Mouse (Mus musculus) R1 (cell line): Measurements from ENCODE around the gene Apoc3.

Source experiments
- DNase-seq: peaks from one replicate; pipeline ENCODE4 v3.0.0-alpha.2; 2018; ENCODE audit warnings: low read depth, low spot score

The Apoc3 gene

GRCm38 (mm10) chr9:46235596-46235648 is at the start of gene Apoc3:
Apoc3 (minus strand) TSS chr9:46235636.
- no peak for DNase-seq

DNA sequence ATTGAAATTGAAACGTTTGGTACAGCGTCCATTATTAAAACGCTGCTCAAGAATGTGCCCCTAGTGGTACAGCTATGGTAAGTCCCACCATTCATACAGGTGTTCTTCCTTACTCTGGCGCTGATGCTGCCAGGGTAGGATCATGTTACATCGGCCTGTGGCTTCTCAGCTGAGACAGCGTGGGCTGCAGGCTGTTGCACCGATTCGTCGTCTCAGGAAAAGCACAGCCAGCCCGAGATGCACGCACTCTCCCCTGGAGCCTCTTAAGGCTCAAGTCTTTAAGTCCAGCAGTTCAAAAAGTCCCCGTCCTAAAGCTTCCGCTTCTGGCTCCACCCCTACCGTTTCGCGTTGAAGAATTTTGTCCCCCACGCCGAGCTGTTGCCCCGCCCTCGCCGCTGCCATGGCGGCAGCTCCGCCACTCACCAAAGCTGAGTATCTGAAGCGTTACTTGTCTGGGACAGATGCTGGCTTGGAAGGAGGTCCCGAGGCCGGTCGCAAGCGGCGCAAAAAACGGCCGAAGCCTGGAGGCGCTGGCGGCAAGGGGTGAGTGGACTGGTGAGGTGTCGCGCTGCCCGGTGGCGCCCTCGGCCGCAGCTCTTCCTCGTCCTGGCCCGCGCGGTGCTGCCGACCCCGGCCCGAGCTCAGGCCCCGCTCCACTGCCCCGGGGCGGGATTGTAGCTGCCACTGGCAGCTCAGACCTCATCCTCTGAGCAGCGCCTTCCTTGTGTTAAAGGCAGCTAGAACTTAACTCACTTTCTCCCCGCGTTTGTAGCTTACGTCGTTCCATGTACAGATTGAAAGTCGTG is 47.4 kb upstream of the Apoc3 start, which contains the start of gene Bud13:
TSS of gene Bud13 (plus strand) at position 378 of the 806 bp plus-strand sequence.
- DNase-seq, result peak; percentile 96

DNA sequence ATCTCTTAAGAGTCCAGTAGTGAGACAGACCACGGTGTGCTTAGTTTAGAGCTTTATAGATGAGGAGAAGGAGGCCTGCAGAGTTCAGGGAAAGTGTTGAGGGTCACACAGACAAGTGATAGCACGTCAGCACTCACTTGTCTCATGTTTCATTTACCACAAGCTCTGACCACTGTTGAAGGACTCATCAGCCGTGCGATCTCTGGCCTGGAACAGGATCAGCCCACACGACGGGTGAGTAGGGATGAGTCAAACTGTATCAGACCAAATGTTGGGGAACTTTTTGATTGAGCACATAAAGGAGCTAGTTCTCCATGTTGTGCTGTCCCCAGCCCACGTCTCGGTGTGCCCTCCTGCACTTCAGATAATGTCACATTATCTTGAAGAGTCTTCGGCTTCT is 39.1 kb upstream of the Apoc3 start:
- DNase-seq, result no peak

- peak; percentile 98 for DNase-seq
Measured at GRCm38 (mm10) chr9:46272677-46273454, 37.4 kb upstream of the Apoc3 start, which contains the start of gene Zpr1. Zpr1 (plus strand) TSS chr9:46273064.

DNA sequence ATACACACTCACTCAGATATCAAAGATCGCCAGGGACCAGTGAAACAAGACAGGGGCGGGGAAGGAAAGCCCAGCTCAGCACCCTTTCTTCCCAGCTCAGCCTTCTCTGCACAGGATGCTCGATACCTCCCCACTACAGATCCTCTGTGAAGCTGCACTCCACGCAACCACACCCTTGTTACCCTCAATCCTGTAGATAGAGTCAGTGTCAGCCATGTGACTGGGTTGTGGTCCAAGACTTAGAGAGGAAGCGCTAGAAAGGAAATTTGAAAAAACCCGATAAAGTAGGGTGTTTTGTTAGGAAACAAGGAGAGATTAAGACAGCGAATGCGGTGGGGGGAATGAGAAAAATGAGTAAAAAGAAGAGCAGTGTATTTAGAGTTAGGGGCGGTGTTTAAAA is 36.6 kb upstream of the Apoc3 start:
- DNase-seq, result no peak

GRCm38 (mm10) chr9:46270782-46271181 is 35.3 kb upstream of the Apoc3 start:
- no peak for DNase-seq

- no peak for DNase-seq
Measured at GRCm38 (mm10) chr9:46269125-46269524, 33.7 kb upstream of the Apoc3 start.

DNA sequence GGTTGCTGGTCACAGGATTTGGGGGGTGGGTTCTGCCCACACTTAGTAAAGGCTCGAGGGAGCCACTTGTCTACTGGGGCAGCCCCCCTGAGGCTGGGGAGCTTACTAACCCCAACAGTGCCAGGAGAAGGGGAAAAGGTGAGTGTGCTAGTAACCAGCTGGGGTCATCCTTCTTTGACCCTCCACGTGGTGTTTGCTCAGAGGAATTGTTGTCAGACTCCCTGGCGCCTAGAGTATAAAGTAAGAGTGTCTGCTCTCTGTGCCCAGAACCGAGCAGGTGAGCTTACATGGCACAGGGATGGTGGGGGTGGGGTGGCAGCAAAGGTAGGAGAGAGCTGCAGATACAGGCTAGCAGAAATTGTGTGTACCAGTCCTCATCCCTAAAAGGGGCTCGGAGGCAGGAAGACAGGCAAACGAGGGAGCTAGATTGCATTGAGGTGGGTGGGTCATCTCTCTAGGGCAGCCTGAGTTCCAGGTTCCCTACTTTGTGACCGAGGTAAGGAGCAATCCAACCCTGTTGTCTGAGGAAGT is 33.0 kb upstream of the Apoc3 start, which contains the start of gene Apoa5:
TSS of gene Apoa5 (plus strand) at position 291 of the 531 bp plus-strand sequence.
- DNase-seq, result no peak

GRCm38 (mm10) chr9:46261131-46261530 is 25.7 kb upstream of the Apoc3 start:
- DNase-seq, result no peak

DNA sequence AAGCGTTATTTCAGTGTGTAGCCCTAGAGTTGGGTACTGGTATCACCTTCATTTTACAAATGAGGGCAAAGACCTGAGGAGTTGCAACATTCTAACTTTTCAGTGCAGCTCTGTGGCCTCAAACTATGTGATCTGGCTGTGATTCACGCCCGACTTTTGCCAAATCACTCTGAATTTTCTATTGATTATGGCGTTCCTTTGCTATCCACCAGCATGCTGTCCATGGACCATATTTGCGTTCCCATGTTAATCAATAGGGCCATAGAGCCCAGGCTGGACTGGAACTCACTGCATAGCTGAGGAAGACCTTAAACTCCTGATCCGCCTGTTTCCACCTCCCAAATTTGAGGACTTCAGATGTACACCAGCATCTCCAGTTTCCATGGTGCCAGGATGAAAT is 23.7 kb upstream of the Apoc3 start:
- DNase-seq, result no peak

DNA sequence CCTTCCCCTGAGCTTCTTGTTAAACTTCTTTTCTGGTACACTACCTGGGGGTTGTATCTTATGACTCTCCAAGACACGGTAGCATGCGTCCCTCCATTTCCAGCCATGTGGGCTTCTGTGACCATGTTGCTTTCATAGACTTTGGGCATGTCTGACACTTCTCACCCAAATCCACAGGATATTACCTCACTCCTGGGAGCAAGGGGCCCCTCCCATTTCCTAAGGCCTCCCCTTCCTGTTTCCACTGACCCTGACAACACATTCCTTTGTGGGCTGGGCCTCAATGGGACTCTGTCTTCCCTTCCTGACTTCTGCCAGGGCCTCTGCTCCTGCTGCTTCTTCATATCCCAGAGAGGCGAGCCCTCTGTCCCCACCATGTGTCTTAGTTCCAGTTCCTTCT is 22.1 kb upstream of the Apoc3 start:
- DNase-seq, result peak; percentile 90

- DNase-seq, result no peak
Measured at GRCm38 (mm10) chr9:46256658-46257385, 21.4 kb upstream of the Apoc3 start.

GRCm38 (mm10) chr9:46256177-46256576 is 20.7 kb upstream of the Apoc3 start:
- DNase-seq, result no peak

DNA sequence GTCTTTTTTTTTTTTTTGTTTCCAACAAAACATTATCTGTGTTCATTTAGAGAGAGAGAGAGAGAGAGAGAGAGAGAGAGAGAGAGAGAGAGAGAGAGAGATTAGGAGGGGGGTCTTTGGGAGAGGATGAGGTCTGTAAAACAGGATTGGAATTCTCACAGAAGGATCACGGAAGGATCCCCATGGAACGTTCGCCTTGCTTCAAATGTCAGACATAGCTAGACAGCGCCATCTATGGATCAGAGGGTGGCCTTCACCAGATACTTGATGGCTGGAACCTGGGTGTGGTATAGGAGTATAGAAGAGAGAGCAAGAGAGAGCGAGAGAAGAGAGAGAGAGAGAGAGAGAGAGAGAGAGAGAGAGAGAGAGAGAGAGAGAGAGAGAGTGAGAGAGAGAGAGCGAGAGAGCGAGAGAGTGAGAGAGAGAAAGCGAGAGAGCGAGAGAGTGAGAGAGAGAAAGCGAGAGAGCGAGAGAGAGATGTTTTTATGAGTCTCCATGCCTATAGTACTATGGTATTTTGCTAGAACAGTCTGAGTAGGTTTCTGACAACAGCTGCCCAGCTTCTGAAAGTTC is 11.4 kb upstream of the Apoc3 start:
- peak; percentile 71 for DNase-seq

GRCm38 (mm10) chr9:46243584-46243983 is 8.1 kb upstream of the Apoc3 start:
- DNase-seq, result no peak

- no peak for DNase-seq
Measured at GRCm38 (mm10) chr9:46243122-46243521, 7.7 kb upstream of the Apoc3 start.

DNA sequence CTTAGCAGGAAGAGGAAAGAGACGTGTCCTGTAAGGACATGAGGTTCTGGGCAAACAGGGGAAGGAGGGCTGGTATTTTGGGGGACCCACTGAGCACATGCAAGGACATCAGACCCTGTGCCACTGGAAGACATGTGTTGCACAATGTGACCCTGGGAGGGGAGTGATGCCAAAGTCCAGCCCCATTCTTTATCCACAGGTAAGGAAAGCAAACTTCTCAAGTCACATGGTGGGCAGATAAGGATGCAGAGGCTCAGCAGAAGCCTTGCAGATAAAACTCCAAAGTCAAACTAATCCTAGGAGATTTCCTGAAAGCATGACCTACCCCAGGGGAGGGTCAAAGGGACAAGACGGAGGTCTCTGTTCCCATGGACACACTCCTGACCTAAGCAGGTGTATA is 6.4 kb upstream of the Apoc3 start:
- no peak for DNase-seq

DNA sequence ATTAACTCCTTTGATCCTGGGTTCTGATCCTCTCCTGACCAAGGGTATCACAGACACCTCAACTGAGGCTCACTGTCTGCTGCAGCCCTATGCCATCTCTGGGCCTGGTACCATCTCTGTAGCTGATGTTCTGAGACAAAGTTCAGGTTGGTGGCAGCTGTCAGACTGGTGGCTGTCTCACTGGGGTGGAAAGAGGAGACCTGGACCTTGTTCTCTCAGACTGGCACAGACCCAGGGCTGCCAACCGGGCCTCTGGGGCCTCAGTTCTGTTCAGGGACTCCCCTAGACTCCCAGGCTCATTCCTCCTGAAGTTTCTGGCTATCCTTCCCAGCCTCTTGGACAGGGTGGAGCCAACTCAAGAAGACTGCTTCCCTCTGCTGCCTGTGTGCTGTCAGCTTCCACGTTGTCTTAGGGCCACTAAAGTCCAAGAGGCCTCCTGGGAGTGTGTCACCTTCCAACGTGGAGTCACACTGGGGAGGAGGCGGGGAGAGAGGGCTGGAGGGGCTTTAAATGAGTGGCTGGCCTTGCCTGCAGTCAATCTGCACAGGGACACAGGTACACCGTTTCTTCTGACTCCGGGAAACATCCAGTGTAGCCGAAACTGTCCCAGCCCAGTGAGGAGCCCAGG is 5.2 kb upstream of the Apoc3 start, which contains the start of gene Apoa4:
TSS of gene Apoa4 (plus strand) at position 171 of the 628 bp plus-strand sequence.
- DNase-seq, result no peak

- no peak for DNase-seq
Measured at GRCm38 (mm10) chr9:46238850-46239249, 3.4 kb upstream of the Apoc3 start.

GRCm38 (mm10) chr9:46235649-46236048 is 213 bp upstream of the Apoc3 start:
- no peak for DNase-seq

DNA sequence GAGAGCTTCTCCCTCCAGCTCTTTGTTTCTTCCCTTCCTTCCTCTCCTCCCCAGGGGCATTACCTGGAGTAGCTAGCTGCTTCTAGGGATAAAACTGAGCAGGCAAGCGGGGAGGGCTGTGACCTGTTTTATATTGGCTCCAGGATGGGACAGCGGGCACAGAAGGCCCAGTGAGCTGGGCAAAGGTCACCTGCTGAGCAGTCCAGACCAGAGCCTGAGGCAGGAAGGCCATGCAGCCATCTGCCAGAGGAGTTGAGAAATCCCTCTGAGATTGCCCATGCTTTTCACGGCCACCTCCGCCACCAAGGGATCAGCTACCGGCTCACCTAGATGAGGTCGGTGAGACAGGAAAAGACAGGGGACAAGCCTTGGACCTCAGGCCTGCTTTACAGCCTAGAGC is 240 bp downstream of the Apoc3 start:
- DNase-seq, result no peak
